Mouse (Mus musculus) gastrocnemius, postnatal 4 days (tissue): ENCODE results near the gene Prpf39. TPM values are rescaled to one million over a fixed set of nuclear protein-coding genes. Genes with fewer than 3 reads are reported as not detected.

Source experiments
- DNase-seq, 2 experiments: peaks; one replicate each; pipeline ENCODE4 v3.0.0; 2021 to 2022; ENCODE audit warnings: low spot score in 2 of 2, mixed read lengths in 2 of 2
- long read RNA-seq, 2 experiments: library from polyadenylated mRNA; stranded (forward); transcript quantifications; one replicate each; pipeline ENCODE4 v2.0.0; 2021
- total RNA-seq, 2 experiments: library from RNA; stranded (reverse); gene quantifications; 2 replicates each; pipeline ENCODE4 v1.2.3; 2021

Gene Prpf39
- 10 to 100 TPM; 28.6 to 36.0 TPM for total RNA-seq
- long read RNA-seq, experiment 1, full-length matches to known transcripts = 4 of 20 reads
- long read RNA-seq, experiment 1, partial matches to known transcripts = 4 of 20 reads
- long read RNA-seq, experiment 1, other reads (novel, unspliced or antisense) = 12 of 20 reads
- long read RNA-seq, experiment 2, full-length matches to known transcripts = 7 of 23 reads
- long read RNA-seq, experiment 2, partial matches to known transcripts = 3 of 23 reads
- long read RNA-seq, experiment 2, other reads (novel, unspliced or antisense) = 13 of 23 reads

DNA sequence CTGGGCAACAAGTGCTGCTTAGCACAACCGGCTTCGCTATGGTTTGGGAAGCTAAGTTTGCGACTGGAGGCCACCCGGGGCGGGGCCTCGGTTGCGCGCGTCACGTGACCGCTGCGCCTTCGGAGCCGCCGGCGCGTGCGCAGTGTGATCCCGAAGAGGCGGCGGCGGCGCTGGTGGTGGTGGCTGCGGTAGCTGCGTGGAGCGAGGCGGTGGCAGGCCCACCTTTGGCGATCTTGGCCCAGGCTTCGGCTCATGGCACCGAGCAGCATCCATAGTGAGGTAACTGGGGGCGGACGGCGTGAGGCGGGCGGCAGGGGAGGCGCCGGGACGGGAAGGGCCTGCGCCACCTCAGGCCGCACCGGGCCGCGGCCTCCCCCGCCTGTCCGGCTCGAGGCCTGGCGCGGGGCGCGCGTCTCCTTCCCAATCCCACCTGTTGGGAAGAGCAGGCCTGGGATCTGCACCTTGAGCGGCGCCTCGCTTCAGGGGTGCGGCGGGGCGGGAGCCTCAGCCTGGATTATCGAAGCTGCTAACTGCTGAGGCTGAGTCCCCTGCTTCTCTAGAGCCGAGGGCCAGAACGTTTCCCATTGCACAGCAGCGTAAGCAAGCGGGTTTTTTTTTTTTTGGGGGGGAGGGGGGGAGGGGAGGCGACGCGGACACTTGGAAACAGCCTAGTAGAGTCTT, at the start of gene Prpf39:
TSS of gene Prpf39 (plus strand) at position 144 of the 681 bp plus-strand sequence.
- peak; percentile 89 to 94 for DNase-seq

DNA sequence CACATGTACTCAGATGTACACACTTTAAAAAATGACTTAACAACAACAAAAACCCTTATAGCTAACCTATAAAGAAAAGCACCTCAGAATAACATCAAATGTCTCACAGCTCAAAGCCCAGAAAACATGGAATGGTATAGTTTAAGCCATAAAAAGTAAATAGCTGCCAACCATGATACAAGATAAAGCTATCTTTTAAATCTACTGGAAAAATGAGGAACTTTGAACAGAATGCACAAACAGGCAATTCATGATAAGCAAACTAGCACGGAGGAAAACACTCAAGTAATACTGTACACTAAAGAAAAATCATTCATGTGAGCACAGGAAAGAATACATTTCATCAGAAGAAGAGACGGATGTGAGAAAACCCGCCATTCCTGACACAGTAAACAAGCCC, 28.4 kb upstream of the Prpf39 start:
- no peak for DNase-seq

DNA sequence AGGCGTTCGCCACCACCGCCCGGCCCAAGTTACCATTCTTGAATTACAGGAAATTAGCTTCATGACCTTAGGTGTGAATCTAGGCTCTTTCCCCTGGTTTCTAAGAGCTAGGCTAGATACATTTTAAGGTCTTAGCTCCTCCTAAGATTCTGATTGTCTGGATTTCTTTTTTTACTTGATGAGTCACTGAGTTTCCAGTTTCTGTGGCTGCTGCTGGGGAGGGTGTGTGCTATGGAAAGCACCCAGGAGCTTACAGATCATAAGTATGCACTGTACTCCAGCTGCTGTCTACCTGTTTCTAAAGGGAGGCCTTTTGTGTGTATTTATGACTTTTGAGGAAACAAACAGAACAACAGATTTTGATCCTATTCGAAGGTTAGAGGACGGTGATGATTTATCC, 13.3 kb upstream of the Prpf39 start:
- DNase-seq = no peak

- DNase-seq = no peak
Measured at GRCm38 (mm10) chr12:65035839-65036189, 319 bp upstream of the Prpf39 start.

DNA sequence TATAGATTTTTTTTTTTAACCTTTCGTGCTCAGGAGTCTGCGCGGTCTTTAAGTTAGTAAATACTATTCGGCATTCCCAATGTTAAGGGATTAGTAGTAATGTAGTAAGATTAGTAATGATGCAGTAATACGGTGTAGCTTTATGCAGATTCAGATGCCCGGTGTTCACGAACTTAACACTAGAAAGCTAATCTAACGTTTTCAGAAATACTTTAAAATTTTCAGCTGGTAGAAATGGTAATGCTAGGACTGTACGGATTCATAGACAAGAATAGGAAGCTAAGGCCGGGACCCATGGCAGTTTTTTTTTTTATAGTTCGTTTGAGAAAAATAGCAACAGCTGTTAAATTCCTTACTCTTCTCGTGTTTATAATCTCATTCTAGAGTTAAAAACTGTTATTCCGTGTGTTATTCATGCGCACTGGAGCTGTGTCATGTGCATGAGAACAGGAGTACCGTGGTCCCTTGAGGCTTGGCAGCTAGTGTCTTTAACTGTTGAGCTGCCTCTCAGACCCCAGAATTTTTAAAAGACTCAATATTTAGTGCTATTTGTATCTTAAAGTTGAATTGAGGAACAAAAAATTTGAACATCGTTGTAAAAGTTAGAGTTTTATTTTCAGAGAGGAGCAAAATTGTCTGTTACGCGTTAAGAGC, 886 bp downstream of the Prpf39 start:
- DNase-seq = no peak

- no peak for DNase-seq
Measured at GRCm38 (mm10) chr12:65037546-65037937, 1.4 kb downstream of the Prpf39 start.

GRCm38 (mm10) chr12:65048799-65049198, 12.7 kb downstream of the Prpf39 start:
- DNase-seq = no peak

GRCm38 (mm10) chr12:65058203-65058602, 22.1 kb downstream of the Prpf39 start:
- no peak for DNase-seq

GRCm38 (mm10) chr12:65061082-65061481, 24.9 kb downstream of the Prpf39 start:
- DNase-seq = no peak

- DNase-seq = no peak
Measured at GRCm38 (mm10) chr12:65065241-65065640, 29.1 kb downstream of the Prpf39 start.

GRCm38 (mm10) chr12:65066234-65066633, 30.1 kb downstream of the Prpf39 start:
- DNase-seq = no peak

DNA sequence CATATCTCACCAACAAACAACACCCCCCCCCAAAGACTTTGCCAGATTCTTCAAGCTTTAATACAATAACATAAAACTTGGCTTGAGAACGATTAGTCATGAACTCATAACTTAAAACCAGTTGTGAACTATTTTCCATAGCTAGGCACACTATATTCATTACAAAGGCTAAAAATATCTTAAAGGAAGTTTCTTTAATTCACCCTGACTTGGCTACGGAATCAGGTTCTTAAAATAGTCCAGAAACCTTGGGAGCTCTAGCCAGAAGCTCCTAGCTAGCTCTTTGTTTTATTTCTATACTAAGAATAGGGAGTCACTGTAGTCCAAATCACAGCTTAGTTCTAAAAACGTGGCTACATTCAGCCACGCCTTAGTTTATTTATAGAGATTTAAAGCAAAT, 32.3 kb downstream of the Prpf39 start:
- no peak for DNase-seq

DNA sequence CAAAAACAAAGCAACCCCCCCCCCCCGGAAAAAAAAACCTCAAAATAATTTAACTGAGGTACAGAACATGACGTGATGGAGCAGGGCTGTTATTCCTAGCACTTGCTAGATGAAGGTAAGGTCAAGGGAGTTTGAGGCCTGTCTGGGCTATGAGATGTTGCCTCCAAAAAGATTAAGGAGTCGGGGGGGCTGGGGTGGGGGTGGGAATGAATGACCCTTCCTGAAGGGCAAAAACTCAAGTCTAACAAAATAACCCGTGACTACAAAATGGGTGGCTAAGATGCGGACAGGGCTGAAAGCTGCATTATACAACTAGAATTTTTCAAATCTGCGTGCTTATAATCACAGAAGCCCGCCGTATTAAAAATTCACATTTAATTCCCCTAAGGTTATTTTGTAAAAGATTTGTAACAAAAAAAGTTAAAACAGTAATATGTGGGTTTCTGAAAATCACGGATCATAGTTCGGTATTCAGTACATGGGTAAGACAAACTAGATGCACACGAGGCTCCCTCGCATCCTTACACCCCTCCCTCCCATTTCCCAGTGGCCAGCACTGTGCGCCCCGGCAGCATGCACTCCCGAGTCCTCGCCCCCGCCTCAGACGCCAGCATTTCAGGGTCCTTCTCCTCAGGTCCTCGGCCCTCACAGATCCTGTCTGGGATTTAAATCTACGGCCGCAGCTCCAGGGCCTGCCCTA, 36.9 kb downstream of the Prpf39 start:
- no peak for DNase-seq

DNA sequence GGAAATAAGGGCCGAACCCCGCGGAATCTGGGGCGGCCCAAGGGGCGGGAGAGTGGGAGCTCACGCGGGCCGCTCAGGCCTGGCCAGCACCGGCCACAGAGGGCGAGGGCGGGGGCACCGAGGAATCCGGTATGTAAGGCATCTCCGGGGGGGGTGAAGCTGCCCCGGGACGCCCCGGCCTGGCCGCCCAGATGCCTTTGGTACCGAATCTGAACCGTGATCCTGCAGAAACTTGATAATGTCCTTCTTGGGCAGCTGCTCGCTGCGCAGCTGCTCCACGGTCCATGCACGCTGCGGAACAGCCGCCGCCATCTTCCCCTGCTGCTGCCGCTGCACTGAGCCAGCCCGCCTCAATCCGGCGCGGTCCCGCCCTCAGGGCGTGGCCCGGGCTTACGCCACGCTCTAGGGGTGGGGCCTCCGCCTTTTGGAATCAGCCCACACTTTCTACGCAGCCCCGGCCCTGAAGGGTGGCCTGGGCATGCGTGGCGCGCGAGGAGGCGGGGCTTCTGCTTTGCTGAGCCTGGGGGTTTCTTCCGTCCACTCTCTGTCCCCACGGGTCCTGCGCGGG, 37.6 kb downstream of the Prpf39 start, which contains the start of gene Fkbp3:
TSS of gene Fkbp3 (minus strand) at position 397 of the 568 bp plus-strand sequence.
- DNase-seq = peak; percentile 96 to 97

GRCm38 (mm10) chr12:65074651-65075050, 38.5 kb downstream of the Prpf39 start:
- no peak for DNase-seq

DNA sequence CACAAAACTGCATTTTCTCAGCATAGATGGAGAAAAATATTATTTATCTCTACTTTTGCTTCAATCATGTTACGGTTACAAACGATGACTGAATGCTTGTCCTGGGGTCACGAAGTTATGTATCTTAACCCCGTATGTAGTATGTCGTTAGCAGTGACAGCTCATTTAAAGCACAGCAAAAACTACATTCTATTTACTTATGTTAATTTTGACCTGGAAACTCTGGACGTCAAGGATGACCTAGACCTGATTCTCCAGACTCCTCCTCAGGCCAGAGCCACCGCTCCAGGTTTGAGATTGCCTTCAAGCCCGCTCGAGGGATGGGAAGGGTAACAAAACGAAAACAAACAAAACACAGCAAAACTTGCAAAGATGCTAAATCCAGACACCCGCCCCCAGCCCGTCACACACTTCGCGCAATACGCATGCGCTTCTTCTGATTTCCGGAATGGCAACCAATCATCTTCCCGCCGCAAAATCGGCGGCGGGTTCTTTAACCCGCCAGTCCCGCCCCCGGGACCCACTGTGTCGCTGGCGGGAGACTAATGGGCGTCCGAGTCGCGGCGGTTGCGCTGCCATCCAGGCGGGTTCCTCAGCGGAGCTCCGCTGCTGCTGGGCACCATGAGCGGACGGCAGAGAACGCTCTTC, 39.1 kb downstream of the Prpf39 start, which contains the start of gene Fancm:
TSS of gene Fancm (plus strand) at position 519 of the 648 bp plus-strand sequence.
- peak; percentile 76 to 88 for DNase-seq

GRCm38 (mm10) chr12:65075733-65076310, 39.7 kb downstream of the Prpf39 start:
- DNase-seq = peak in 1 of 2 experiments; percentile 19

DNA sequence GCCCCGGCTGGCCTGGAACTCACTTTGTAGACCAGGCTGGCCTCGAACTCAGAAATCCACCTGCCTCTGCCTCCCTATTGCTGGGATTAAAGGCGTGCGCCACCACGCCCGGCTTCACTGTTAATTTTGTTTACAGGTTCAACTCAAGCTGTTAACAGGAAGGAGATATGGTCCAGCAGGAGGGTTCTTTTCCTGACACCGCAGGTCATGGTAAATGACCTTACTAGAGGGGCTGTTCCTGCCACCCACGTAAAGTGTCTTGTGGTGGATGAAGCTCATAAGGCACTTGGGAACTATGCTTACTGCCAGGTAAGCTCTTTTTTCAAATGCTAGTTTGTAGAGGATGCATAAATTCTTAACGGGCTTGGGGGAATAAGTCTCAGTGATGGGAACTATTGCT, 40.8 kb downstream of the Prpf39 start:
- no peak for DNase-seq

GRCm38 (mm10) chr12:65108746-65109145, 72.6 kb downstream of the Prpf39 start:
- DNase-seq = no peak

DNA sequence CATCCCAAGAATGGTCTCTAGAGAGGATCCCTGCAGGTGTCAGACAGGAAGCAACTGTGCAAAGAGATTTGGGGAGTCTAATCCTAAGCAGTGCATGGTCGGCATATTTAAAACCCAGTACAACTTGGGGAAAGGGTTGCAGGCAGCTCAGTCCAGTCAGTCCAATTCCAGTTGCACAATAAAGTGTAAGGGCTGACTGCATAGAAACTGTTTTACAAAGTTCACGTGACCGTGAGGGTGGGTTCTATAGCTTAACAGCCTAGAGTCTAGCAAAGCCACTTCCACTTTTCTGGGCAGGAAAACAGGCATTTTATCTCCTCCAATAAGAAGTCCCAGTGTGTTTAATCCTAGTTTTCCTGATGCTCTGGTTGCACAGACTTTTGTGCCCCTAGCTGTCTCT, 75.4 kb downstream of the Prpf39 start:
- DNase-seq = no peak
